Mouse (Mus musculus) kidney, adult 9 months (tissue): Measurements from ENCODE around the gene Dclk2.

Source experiments
- DNase-seq: peaks from one replicate; pipeline ENCODE4 v3.0.0; 2022

Dclk2 gene

GRCm38 (mm10) chr3:86754178-86754577, 166.5 kb downstream of the Dclk2 start:
- peak; percentile 45 for DNase-seq

GRCm38 (mm10) chr3:86750652-86751051, 170.0 kb downstream of the Dclk2 start:
- DNase-seq: no peak

- DNase-seq: peak; percentile 47
These were observed 174.7 kb downstream of the Dclk2 start for GRCm38 (mm10) chr3:86745769-86746512.

- DNase-seq: no peak
These were observed 175.3 kb downstream of the Dclk2 start for GRCm38 (mm10) chr3:86745348-86745747.

GRCm38 (mm10) chr3:86739745-86740144, 180.9 kb downstream of the Dclk2 start:
- no peak for DNase-seq

- no peak for DNase-seq
These were observed 181.8 kb downstream of the Dclk2 start for GRCm38 (mm10) chr3:86738831-86739230.
